Mouse (Mus musculus) intestine, embryonic 16.5 days (tissue): ENCODE results near the gene Dclk1. TPM values are rescaled to one million over a fixed set of nuclear protein-coding genes. Genes with fewer than 3 reads are reported as not detected.
A peak's percentile ranks its signal among the peaks of the same experiment; 100 is the strongest.

Experiments used
- ATAC-seq: fragments of 200-750 bp; cut with Nextera tagmentation; 2 replicates; pipeline ENCODE4 v1.8.0; 2017; ENCODE audit warnings: moderate TSS enrichment, moderate library complexity
- H3K27ac ChIP-seq: fragments of 300-500 bp; sonication (generic); 2 replicates; pipeline ENCODE4 v1.5.1; 2014; ENCODE audit warnings: mild to moderate bottlenecking, low read length
- H3K27me3 ChIP-seq: fragments of 300-500 bp; sonication (generic); replicated peaks from 2 replicates; pipeline ENCODE4 v1.6.1; 2014; ENCODE audit warnings: low read length, control low read depth, mixed read lengths; ENCODE audit not compliant: control insufficient read depth, insufficient read depth
- H3K36me3 ChIP-seq: fragments of 300-500 bp; sonication (generic); 2 replicates; pipeline ENCODE4 v1.6.1; 2014; ENCODE audit warnings: low read length, control low read depth; ENCODE audit not compliant: control insufficient read depth, insufficient read depth
- H3K4me1 ChIP-seq: fragments of 300-500 bp; sonication (generic); 2 replicates; pipeline ENCODE4 v1.6.1; 2014; ENCODE audit warnings: low read length, control low read depth, mixed read lengths; ENCODE audit not compliant: control insufficient read depth, insufficient read depth
- H3K4me2 ChIP-seq: fragments of 300-500 bp; sonication (generic); 2 replicates; pipeline ENCODE4 v1.6.1; 2014; ENCODE audit warnings: low read depth, low read length, control low read depth
- H3K4me3 ChIP-seq: fragments of 300-500 bp; sonication (generic); 2 replicates; pipeline ENCODE4 v1.5.1; 2014; ENCODE audit warnings: mild to moderate bottlenecking, low read length
- H3K9ac ChIP-seq: fragments of 300-500 bp; sonication (generic); 2 replicates; pipeline ENCODE4 v1.6.1; 2014; ENCODE audit warnings: low read depth, low read length
- H3K9me3 ChIP-seq: fragments of 300-500 bp; sonication (generic); 2 replicates; pipeline ENCODE4 v1.6.1; 2016; ENCODE audit warnings: low read length, control low read depth; ENCODE audit not compliant: control insufficient read depth
- WGBS: fragments of 180-500 bp; shearing (Covaris S2); extraction: QIAGEN DNeasy Blood & Tissue Kit; methylation state at CpG from one replicate; pipeline ENCODE4 v1.1.7; 2014; 5-methylcytosine and 5-hydroxymethylcytosine counted together
- polyA plus RNA-seq: library from polyadenylated mRNA; unstranded; fragments of >200 nt; fragmentation: Nextera tagmentation; extraction: Ambion mirVana; gene quantifications from 2 replicates; pipeline ENCODE4 v1.2.1, GENCODE M21; 2015

Gene Dclk1
- polyA plus RNA-seq, 1 experiment from 2014 or later, result 11.6 TPM

GRCm38 (mm10) chr3:55489231-55489990 lies 247.2 kb downstream of the Dclk1 start:
- no peaks in the 10 kb centered on the region for H3K36me3 ChIP-seq
- no peaks in the 10 kb centered on the region for H3K9me3 ChIP-seq
- no peaks in the 10 kb centered on the region for H3K4me1 ChIP-seq
- WGBS, result 70% methylated on average over 12 of the region's 12 CpGs
- H3K9ac ChIP-seq, result no peak overlapping the region
- ATAC-seq, result no peak
- H3K4me2 ChIP-seq, result no peak overlapping the region
- H3K27ac ChIP-seq, result no peak overlapping the region
- no peaks in the 10 kb centered on the region for H3K27me3 ChIP-seq
- no peak overlapping the region for H3K4me3 ChIP-seq

GRCm38 (mm10) chr3:55492021-55492420 lies 249.9 kb downstream of the Dclk1 start:
- no peak overlapping the region for H3K27ac ChIP-seq
- 29% methylated on average over 6 of the region's 6 CpGs for WGBS
- no peak for ATAC-seq

DNA sequence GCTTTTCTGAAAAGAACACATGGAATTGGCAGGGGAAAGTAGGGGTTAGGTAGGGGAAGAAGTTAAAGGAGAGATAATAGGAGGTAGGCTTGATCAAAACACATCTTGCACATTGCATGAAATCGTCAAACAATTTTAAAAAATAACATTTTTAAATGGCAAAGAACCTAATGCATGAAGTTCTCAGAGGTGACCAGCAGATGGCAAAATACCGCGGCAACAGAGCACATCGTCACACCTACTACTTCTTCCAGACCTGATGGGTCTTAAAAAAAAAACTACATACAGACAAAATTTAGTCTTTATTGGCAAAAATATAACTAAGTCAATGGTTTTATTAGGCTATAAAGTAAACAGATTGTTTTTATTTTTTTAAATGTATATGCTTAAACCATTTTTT lies 252.2 kb downstream of the Dclk1 start:
- no peaks in the 10 kb centered on the region for H3K27me3 ChIP-seq
- H3K4me2 ChIP-seq, result no peak overlapping the region
- 46% methylated on average over 4 of the region's 4 CpGs for WGBS
- H3K9ac ChIP-seq, result no peak overlapping the region
- H3K27ac ChIP-seq, result no peak overlapping the region
- H3K36me3 ChIP-seq, result no peaks in the 10 kb centered on the region
- no peak overlapping the region for H3K4me3 ChIP-seq
- no peaks in the 10 kb centered on the region for H3K9me3 ChIP-seq
- H3K4me1 ChIP-seq, result 0 out of 2 replicates have a peak, but pooled peaks cover 2% of the 10 kb centered on the region
- no peak for ATAC-seq

More at GRCm38 (mm10) chr3:55492021-55492420, 249.9 kb downstream of the Dclk1 start:
- H3K27me3 ChIP-seq, result no peaks in the 10 kb centered on the region
- no peaks in the 10 kb centered on the region for H3K36me3 ChIP-seq
- H3K4me2 ChIP-seq, result no peak overlapping the region
- no peak overlapping the region for H3K4me3 ChIP-seq
- H3K9me3 ChIP-seq, result no peaks in the 10 kb centered on the region
- 0 out of 2 replicates have a peak, but pooled peaks cover 2% of the 10 kb centered on the region for H3K4me1 ChIP-seq
- H3K9ac ChIP-seq, result no peak overlapping the region

GRCm38 (mm10) chr3:55495231-55495630 lies 253.1 kb downstream of the Dclk1 start:
- Histone ChIP-seq H3K9me3 (no peaks in the 10 kb centered on the region), H3K4me3 (no peak overlapping the region), H3K4me1 (0 out of 2 replicates have a peak, but pooled peaks cover 2% of the 10 kb centered on the region), H3K36me3 (no peaks in the 10 kb centered on the region), H3K27ac (no peak overlapping the region), H3K4me2 (no peak overlapping the region), H3K9ac (no peak overlapping the region), H3K27me3 (no peaks in the 10 kb centered on the region)
- no peak for ATAC-seq
- 86% methylated on average over 7 of the region's 7 CpGs for WGBS

GRCm38 (mm10) chr3:55495866-55496265 lies 253.7 kb downstream of the Dclk1 start:
- no peaks in the 10 kb centered on the region for H3K36me3 ChIP-seq
- no peak overlapping the region for H3K9ac ChIP-seq
- WGBS, result 55% methylated on average over 4 of the region's 4 CpGs
- ATAC-seq, result peak; percentile 80
- no peak overlapping the region for H3K4me3 ChIP-seq
- H3K4me2 ChIP-seq, result no peak overlapping the region
- H3K9me3 ChIP-seq, result no peaks in the 10 kb centered on the region
- H3K4me1 ChIP-seq, result 0 out of 2 replicates have a peak, but pooled peaks cover 2% of the 10 kb centered on the region
- no peaks in the 10 kb centered on the region for H3K27me3 ChIP-seq
- H3K27ac ChIP-seq, result peak overlapping the region; percentile 33; the same call in 1 of the 2 replicates

- Histone ChIP-seq H3K27ac (no peak overlapping the region), H3K36me3 (no peaks in the 10 kb centered on the region), H3K4me2 (no peak overlapping the region), H3K4me1 (0 out of 2 replicates have a peak, but pooled peaks cover 2% of the 10 kb centered on the region), H3K9ac (no peak overlapping the region), H3K27me3 (no peaks in the 10 kb centered on the region), H3K9me3 (no peaks in the 10 kb centered on the region), H3K4me3 (no peak overlapping the region)
- ATAC-seq, result peak; percentile 94
- 58% methylated on average over 9 of the region's 9 CpGs for WGBS
Observed at GRCm38 (mm10) chr3:55496462-55496941, 254.3 kb downstream of the Dclk1 start.

DNA sequence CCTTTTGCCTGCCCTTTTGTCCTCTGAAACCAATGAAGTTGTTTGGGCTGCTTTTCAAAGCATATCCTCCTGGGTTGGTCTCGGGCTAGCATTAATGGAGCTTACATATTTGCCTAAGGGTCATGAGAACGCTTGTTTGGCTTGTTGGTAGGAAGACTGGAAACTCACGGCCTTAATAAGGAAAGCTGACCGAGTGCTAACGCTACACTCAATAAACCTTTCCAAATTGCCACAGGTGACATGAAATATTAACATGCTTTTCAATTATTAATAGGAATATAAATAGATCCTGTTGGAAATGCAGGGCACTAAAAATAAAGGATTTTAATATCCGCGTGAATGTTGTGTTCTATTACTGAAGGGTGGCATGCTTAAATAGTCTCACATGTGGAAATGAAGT lies 257.1 kb downstream of the Dclk1 start:
- Histone ChIP-seq H3K4me3 (no peak overlapping the region), H3K4me1 (0 out of 2 replicates have a peak, but pooled peaks cover 2% of the 10 kb centered on the region), H3K4me2 (no peak overlapping the region), H3K27ac (no peak overlapping the region), H3K27me3 (no peaks in the 10 kb centered on the region), H3K36me3 (no peaks in the 10 kb centered on the region), H3K9ac (no peak overlapping the region), H3K9me3 (no peaks in the 10 kb centered on the region)
- ATAC-seq, result no peak
- 80% methylated on average over 7 of the region's 7 CpGs for WGBS

DNA sequence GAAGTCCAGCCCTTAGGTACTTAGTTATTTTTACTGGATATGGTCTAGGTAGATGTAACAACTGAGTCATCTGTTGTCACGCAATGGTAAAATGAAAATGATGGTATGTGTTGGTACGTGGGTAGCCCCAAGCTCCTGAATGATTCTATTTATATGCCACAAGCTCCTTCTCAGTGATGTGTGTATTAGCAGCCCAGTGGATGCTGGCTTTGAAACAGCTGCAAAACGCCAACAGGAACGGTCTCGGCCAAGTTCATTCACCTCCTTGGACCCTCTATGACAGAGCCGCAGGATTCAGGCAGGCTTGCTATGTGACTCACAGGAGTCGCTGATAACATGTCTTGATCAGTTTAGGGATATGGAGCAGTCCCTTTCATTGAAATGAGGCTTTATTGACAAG lies 268.0 kb downstream of the Dclk1 start:
- Histone ChIP-seq H3K9me3 (no peaks in the 10 kb centered on the region), H3K27ac (no peak overlapping the region)
- ATAC-seq, result no peak

GRCm38 (mm10) chr3:55511658-55512057 lies 269.5 kb downstream of the Dclk1 start:
- H3K9ac ChIP-seq, result no peak overlapping the region
- H3K27me3 ChIP-seq, result no peaks in the 10 kb centered on the region
- H3K36me3 ChIP-seq, result no peaks in the 10 kb centered on the region
- H3K4me1 ChIP-seq, result no peaks in the 10 kb centered on the region
- no peak overlapping the region for H3K4me3 ChIP-seq
- no peak for ATAC-seq
- WGBS, result 50% methylated on average over 6 of the region's 6 CpGs
- no peaks in the 10 kb centered on the region for H3K9me3 ChIP-seq
- no peak overlapping the region for H3K4me2 ChIP-seq
- H3K27ac ChIP-seq, result no peak overlapping the region

More for the DNA sequence above, 268.0 kb downstream of the Dclk1 start:
- Histone ChIP-seq H3K4me3 (no peak overlapping the region), H3K9ac (no peak overlapping the region), H3K4me1 (no peaks in the 10 kb centered on the region), H3K36me3 (no peaks in the 10 kb centered on the region), H3K27me3 (no peaks in the 10 kb centered on the region), H3K4me2 (no peak overlapping the region)
- 79% methylated on average over 7 of the region's 7 CpGs for WGBS
